Comparison of ENCODE assay signal across 9 mouse cellular contexts in genomic region chr1:127338833-127339487, GRCm38 (mm10).
DNase-seq lines count a peak whose midpoint lies in the region; ATAC-seq and TF ChIP-seq lines count a peak whose summit lies in the region.
"Had no signal": no experiment of that assay in that cellular context is flagged by ENCODE, and none has a peak within 500 bp of the region (broad histone marks: within the 10 kb centered on the region; RNA-seq: fewer than 3 reads in every experiment).

No protein-coding gene starts in this region.

- peaks cover 3% of the 10 kb centered on the region; the same call in 1 of the 2 replicates for H3K4me1 ChIP-seq in embryonic facial prominence, embryonic 14.5 days (ENCODE audit: control insufficient read depth, insufficient read depth, low read length)
- H3K4me1 ChIP-seq in embryonic facial prominence, embryonic 10.5 days, result peaks cover 14% of the 10 kb centered on the region
- H3K4me1 ChIP-seq in MEL (ENCODE audit: control insufficient read depth in 1 of 2, insufficient read depth in 2 of 2, low read length in 2 of 2), result peaks cover 4 to 12% of the 10 kb centered on the region in 2 experiments
- H3K4me1 ChIP-seq in limb, embryonic 10.5 days, result peaks cover 8% of the 10 kb centered on the region

- H3K9me3 ChIP-seq in embryonic facial prominence, embryonic 14.5 days (ENCODE audit: control insufficient read depth, low read length), result no peaks in the 10 kb centered on the region
- no peaks in the 10 kb centered on the region for H3K9me3 ChIP-seq in embryonic facial prominence, embryonic 10.5 days
- H3K9me3 ChIP-seq in MEL (replicated peaks; ENCODE audit: insufficient read depth, low read length), result no peaks in the 10 kb centered on the region
- H3K9me3 ChIP-seq in limb, embryonic 10.5 days (replicated peaks), result no peaks in the 10 kb centered on the region
- H3K9me3 ChIP-seq: neural tube, embryonic 13.5 days had no signal

- DNase-seq in embryonic facial prominence, embryonic 14.5 days (ENCODE audit: low spot score), result peak; percentile 38
- DNase-seq in embryonic facial prominence, embryonic 10.5 days (ENCODE audit: low spot score), result no peak
- peak; percentile 29 for DNase-seq in MEL (ENCODE audit: low read depth, low spot score)
- DNase-seq in cerebellum, postnatal 25 days, result peak; percentile 68 to 71
- peak; percentile 53 to 65 for DNase-seq in heart, postnatal 10 days
- no peak for DNase-seq in limb, embryonic 10.5 days (ENCODE audit: low spot score)
- DNase-seq in layer of hippocampus, adult 11-12 months (ENCODE audit: low spot score), result no peak
- no peak for DNase-seq in lung, postnatal 14 days

- WGBS in embryonic facial prominence, embryonic 14.5 days, result 57% methylated on average over 9 of the region's 9 CpGs
- WGBS in embryonic facial prominence, embryonic 10.5 days, result 64% methylated on average over 9 of the region's 9 CpGs
- 71% methylated on average over 9 of the region's 9 CpGs for WGBS in limb, embryonic 10.5 days

- intact Hi-C loops in heart, postnatal 10 days (cut with DNase I), result no loop called here

- no peak for TF ChIP-seq RAD21 in MEL (IDR thresholded peaks at IDR 0.05; ENCODE audit: low read depth, low read length)

- no peak for TF ChIP-seq POLR2A in MEL (IDR thresholded peaks at IDR 0.05; ENCODE audit: control insufficient read depth in 1 of 2, insufficient read depth in 1 of 2, low read depth in 1 of 2, low read length in 2 of 2, poor library complexity in 1 of 2)

- H3K79me2 ChIP-seq in MEL (ENCODE audit: control insufficient read depth, insufficient read depth, low read length, poor library complexity), result no peaks in the 10 kb centered on the region; the same call in 1 of the 2 replicates

- TF ChIP-seq EP300 in MEL (IDR thresholded peaks at IDR 0.05; ENCODE audit: low read depth in 1 of 2, low read length in 2 of 2), result no peak; a peak in 1 of 4 replicates

- no peak overlapping the region for H3K9ac ChIP-seq in embryonic facial prominence, embryonic 14.5 days (ENCODE audit: low read depth, low read length)
- no peak overlapping the region for H3K9ac ChIP-seq in MEL (ENCODE audit: control insufficient read depth, low read depth, low read length, poor library complexity, severe bottlenecking)
- H3K9ac ChIP-seq: neural tube, embryonic 13.5 days had no signal

- no peak for TF ChIP-seq CTCF in MEL (IDR thresholded peaks at IDR 0.05 in 2 of 3, conservative IDR thresholded peaks at IDR 0.05 in 1 of 3; ENCODE audit: control insufficient read depth in 1 of 3, insufficient read depth in 1 of 3, low read depth in 2 of 3, low read length in 3 of 3, poor library complexity in 1 of 3, severe bottlenecking in 1 of 3)

- no peak overlapping the region for H3K4me3 ChIP-seq in embryonic facial prominence, embryonic 14.5 days (ENCODE audit: low read depth, low read length)
- H3K4me3 ChIP-seq in embryonic facial prominence, embryonic 10.5 days, result no peak overlapping the region
- H3K4me3 ChIP-seq in MEL (ENCODE audit: control insufficient read depth in 1 of 2, insufficient read depth in 1 of 2, low read depth in 2 of 2, low read length in 2 of 2), result no peak overlapping the region
- H3K4me3 ChIP-seq in limb, embryonic 10.5 days, result no peak overlapping the region
- H3K4me3 ChIP-seq: neural tube, embryonic 13.5 days had no signal

- no peak for ATAC-seq in embryonic facial prominence, embryonic 14.5 days (ENCODE audit: low read depth)

- H3K36me3 ChIP-seq in embryonic facial prominence, embryonic 14.5 days (ENCODE audit: control insufficient read depth, insufficient read depth, low read length), result no peaks in the 10 kb centered on the region
- H3K36me3 ChIP-seq in embryonic facial prominence, embryonic 10.5 days (replicated peaks), result no peaks in the 10 kb centered on the region
- peaks cover 2 to 10% of the 10 kb centered on the region in 2 experiments; a peak in 3 of 4 replicates for H3K36me3 ChIP-seq in MEL (ENCODE audit: control insufficient read depth in 1 of 2, insufficient read depth in 2 of 2, low read length in 2 of 2)
- H3K36me3 ChIP-seq in limb, embryonic 10.5 days, result no peaks in the 10 kb centered on the region
- H3K36me3 ChIP-seq: neural tube, embryonic 13.5 days had no signal

- no peak overlapping the region for H3K4me2 ChIP-seq in embryonic facial prominence, embryonic 14.5 days (ENCODE audit: low read depth, low read length)
- H3K4me2 ChIP-seq: neural tube, embryonic 13.5 days had no signal

- H3K27ac ChIP-seq in embryonic facial prominence, embryonic 14.5 days (replicated peaks; ENCODE audit: low read depth, low read length), result no peak overlapping the region
- H3K27ac ChIP-seq in embryonic facial prominence, embryonic 10.5 days (replicated peaks), result no peak overlapping the region
- H3K27ac ChIP-seq in MEL (ENCODE audit: control insufficient read depth, low read depth, low read length), result no peak overlapping the region
- no peak overlapping the region for H3K27ac ChIP-seq in limb, embryonic 10.5 days
- H3K27ac ChIP-seq: neural tube, embryonic 13.5 days had no signal

- H3K27me3 ChIP-seq in embryonic facial prominence, embryonic 14.5 days (replicated peaks; ENCODE audit: control insufficient read depth, insufficient read depth, low read length), result no peaks in the 10 kb centered on the region
- no peaks in the 10 kb centered on the region for H3K27me3 ChIP-seq in embryonic facial prominence, embryonic 10.5 days (replicated peaks; ENCODE audit: low read depth, poor library complexity, severe bottlenecking)
- no peaks in the 10 kb centered on the region for H3K27me3 ChIP-seq in MEL (ENCODE audit: control insufficient read depth in 1 of 2, insufficient read depth in 2 of 2, low read length in 2 of 2)
- no peaks in the 10 kb centered on the region for H3K27me3 ChIP-seq in limb, embryonic 10.5 days (ENCODE audit: low read depth, poor library complexity, severe bottlenecking)
- H3K27me3 ChIP-seq: neural tube, embryonic 13.5 days had no signal

TF ChIP-seq in MEL, 35 proteins besides CTCF, POLR2A, EP300 and RAD21:
- TF ChIP-seq TCF12 (IDR thresholded peaks at IDR 0.05; ENCODE audit: low read depth, low read length) (peak; percentile 32; the same call in 1 of the 2 replicates), GATA1 (IDR thresholded peaks at IDR 0.05; ENCODE audit: low read depth, low read length) (peak; percentile 58; the same call in 1 of the 2 replicates), POLR2AphosphoS2 (IDR thresholded peaks at IDR 0.05; ENCODE audit: low read length) (no peak)

Comparison
In these comparisons a context has a peak if more than half of its experiments do, and no peak if none do; other contexts are left out.
1. DNase-seq: peak in embryonic facial prominence, embryonic 14.5 days (single experiment), MEL (single experiment), cerebellum, postnatal 25 days (2 of 2) and heart, postnatal 10 days (2 of 2); none in embryonic facial prominence, embryonic 10.5 days (single experiment), limb, embryonic 10.5 days (single experiment), layer of hippocampus, adult 11-12 months (single experiment) and lung, postnatal 14 days (single experiment).